Mouse (Mus musculus): ENCODE results near the gene Heatr4. TPM values are rescaled to one million over a fixed set of nuclear protein-coding genes. Genes with fewer than 3 reads are reported as not detected.

The Heatr4 gene
- polyA plus RNA-seq, 1 experiment from 2014 or later: not detected

GRCm38 (mm10) chr12:83914797-83915196, 69.9 kb downstream of the Heatr4 start:
- ATAC-seq (replicated peaks; ENCODE audit: insufficient number of reproducible peaks, low FRiP score, low TSS enrichment, low read depth): no peak
- DNase-seq (ENCODE audit: low spot score): no peak
- WGBS: 84% methylated on average over 1 of the region's 1 CpGs
- Histone ChIP-seq H3K4me3 (ENCODE audit: low read depth, low read length) (no peak overlapping the region), H3K9me3 (replicated peaks; ENCODE audit: control insufficient read depth, low read length) (no peaks in the 10 kb centered on the region), H3K27ac (replicated peaks; ENCODE audit: low read depth, low read length) (no peak overlapping the region), H3K4me1 (ENCODE audit: control insufficient read depth, insufficient read depth, low read length) (no peaks in the 10 kb centered on the region), H3K4me2 (ENCODE audit: low read depth, low read length) (no peak overlapping the region), H3K9ac (replicated peaks; ENCODE audit: low read length) (no peak overlapping the region), H3K27me3 (ENCODE audit: control insufficient read depth, insufficient read depth, low read length) (no peaks in the 10 kb centered on the region), H3K36me3 (replicated peaks; ENCODE audit: control insufficient read depth, insufficient read depth, low read depth, low read length) (no peaks in the 10 kb centered on the region)

- DNase-seq (ENCODE audit: low spot score) (no peak), ATAC-seq (replicated peaks; ENCODE audit: insufficient number of reproducible peaks, low FRiP score, low TSS enrichment, low read depth) (no peak)
- 95% methylated on average over 4 of the region's 4 CpGs for WGBS
These were observed 70.4 kb downstream of the Heatr4 start for GRCm38 (mm10) chr12:83914202-83914740.

GRCm38 (mm10) chr12:83910451-83910850, 74.2 kb downstream of the Heatr4 start:
- Histone ChIP-seq H3K4me1 (ENCODE audit: control insufficient read depth, insufficient read depth, low read length) (no peaks in the 10 kb centered on the region), H3K9me3 (replicated peaks; ENCODE audit: control insufficient read depth, low read length) (no peaks in the 10 kb centered on the region), H3K27me3 (ENCODE audit: control insufficient read depth, insufficient read depth, low read length) (no peaks in the 10 kb centered on the region), H3K36me3 (replicated peaks; ENCODE audit: control insufficient read depth, insufficient read depth, low read depth, low read length) (no peaks in the 10 kb centered on the region), H3K4me3 (ENCODE audit: low read depth, low read length) (no peak overlapping the region), H3K4me2 (ENCODE audit: low read depth, low read length) (no peak overlapping the region), H3K9ac (replicated peaks; ENCODE audit: low read length) (no peak overlapping the region), H3K27ac (replicated peaks; ENCODE audit: low read depth, low read length) (no peak overlapping the region)
- 76% methylated on average over 2 of the region's 2 CpGs for WGBS
- no peak for ATAC-seq (replicated peaks; ENCODE audit: insufficient number of reproducible peaks, low FRiP score, low TSS enrichment, low read depth)
- no peak for DNase-seq (ENCODE audit: low spot score)

More at GRCm38 (mm10) chr12:83914202-83914740, 70.4 kb downstream of the Heatr4 start:
- Histone ChIP-seq H3K4me3 (ENCODE audit: low read depth, low read length) (no peak overlapping the region), H3K9ac (replicated peaks; ENCODE audit: low read length) (no peak overlapping the region), H3K9me3 (replicated peaks; ENCODE audit: control insufficient read depth, low read length) (no peaks in the 10 kb centered on the region), H3K4me2 (ENCODE audit: low read depth, low read length) (no peak overlapping the region), H3K36me3 (replicated peaks; ENCODE audit: control insufficient read depth, insufficient read depth, low read depth, low read length) (no peaks in the 10 kb centered on the region), H3K4me1 (ENCODE audit: control insufficient read depth, insufficient read depth, low read length) (no peaks in the 10 kb centered on the region), H3K27me3 (ENCODE audit: control insufficient read depth, insufficient read depth, low read length) (no peaks in the 10 kb centered on the region), H3K27ac (replicated peaks; ENCODE audit: low read depth, low read length) (no peak overlapping the region)

Other genes with a start within 250 kb of the Heatr4 start
- 0.06 TPM in 1 of 2 replicates, not detected in the other for gene Papln, start 221.2 kb downstream of the Heatr4 start, polyA plus RNA-seq (2014; fragmentation: Nextera tagmentation; extraction: Ambion mirVana)
- gene Numb, start 62.9 kb downstream of the Heatr4 start, polyA plus RNA-seq (2014; fragmentation: Nextera tagmentation; extraction: Ambion mirVana): 30.7 and 36.0 TPM in 2 replicates
- 15.0 and 17.4 TPM in 2 replicates for gene Riox1, start 34.2 kb downstream of the Heatr4 start, polyA plus RNA-seq (2014; fragmentation: Nextera tagmentation; extraction: Ambion mirVana)
- 10.8 and 12.9 TPM in 2 replicates for gene Acot2, start 3.0 kb upstream of the Heatr4 start, polyA plus RNA-seq (2014; fragmentation: Nextera tagmentation; extraction: Ambion mirVana)
- 36.0 and 41.3 TPM in 2 replicates for gene Acot1, start 24.6 kb upstream of the Heatr4 start, polyA plus RNA-seq (2014; fragmentation: Nextera tagmentation; extraction: Ambion mirVana)
- 0.46 and 0.56 TPM in 2 replicates for gene Acot4, start 53.5 kb upstream of the Heatr4 start, polyA plus RNA-seq (2014; fragmentation: Nextera tagmentation; extraction: Ambion mirVana)
- gene Gm49366, start 54.1 kb upstream of the Heatr4 start, polyA plus RNA-seq (2014; fragmentation: Nextera tagmentation; extraction: Ambion mirVana): not detected in 2 replicates
- gene Acot3, start 67.3 kb upstream of the Heatr4 start, polyA plus RNA-seq (2014; fragmentation: Nextera tagmentation; extraction: Ambion mirVana): 0.15 and 0.24 TPM in 2 replicates
- not detected in 2 replicates for gene Acot5, start 84.5 kb upstream of the Heatr4 start, polyA plus RNA-seq (2014; fragmentation: Nextera tagmentation; extraction: Ambion mirVana)
- 1.0 and 1.7 TPM in 2 replicates for gene Acot6, start 115.8 kb upstream of the Heatr4 start, polyA plus RNA-seq (2014; fragmentation: Nextera tagmentation; extraction: Ambion mirVana)
- gene Dnal1, start 129.5 kb upstream of the Heatr4 start, polyA plus RNA-seq (2014; fragmentation: Nextera tagmentation; extraction: Ambion mirVana): 3.9 and 6.8 TPM in 2 replicates
- gene Pnma1, start 163.6 kb upstream of the Heatr4 start, polyA plus RNA-seq (2014; fragmentation: Nextera tagmentation; extraction: Ambion mirVana): 0.88 and 1.0 TPM in 2 replicates
- gene Elmsan1, start 234.0 kb upstream of the Heatr4 start, polyA plus RNA-seq (2014; fragmentation: Nextera tagmentation; extraction: Ambion mirVana): 3.6 and 4.1 TPM in 2 replicates

Measured in embryonic facial prominence, embryonic 11.5 days (tissue).